8 mouse cellular contexts compared by ENCODE assay signal in genomic region chr15:83100332-83100662, GRCm38 (mm10). TPM values are rescaled to one million over a fixed set of nuclear protein-coding genes. Genes with fewer than 3 reads are reported as not detected.
A peak's percentile ranks its signal among the peaks of the same experiment; 100 is the strongest.
DNase-seq lines count a peak whose midpoint lies in the region; ATAC-seq and TF ChIP-seq lines count a peak whose summit lies in the region.

No protein-coding gene starts in this region.

- no peaks in the 10 kb centered on the region for H3K4me1 ChIP-seq in kidney, adult 2 months (ENCODE audit: control insufficient read depth, insufficient read depth, low read length)
- peaks cover 3% of the 10 kb centered on the region; the same call in 1 of the 2 replicates for H3K4me1 ChIP-seq in bone marrow macrophage, adult 2 months (ENCODE audit: control insufficient read depth, insufficient read depth, low read length)
- peaks cover 19% of the 10 kb centered on the region for H3K4me1 ChIP-seq in hindbrain, embryonic 13.5 days (replicated peaks)
- peaks cover 18% of the 10 kb centered on the region for H3K4me1 ChIP-seq in midbrain, embryonic 12.5 days

- no peak for TF ChIP-seq POLR2A in kidney, adult 2 months (IDR thresholded peaks at IDR 0.05; ENCODE audit: low read depth, low read length)
- no peak for TF ChIP-seq POLR2A in bone marrow macrophage, adult 2 months (IDR thresholded peaks at IDR 0.05; ENCODE audit: borderline replicate concordance, low read depth, low read length)

- ATAC-seq in hindbrain, embryonic 13.5 days (ENCODE audit: low FRiP score): no peak
- ATAC-seq in midbrain, embryonic 12.5 days (ENCODE audit: low FRiP score, low read depth): peak; percentile 65
- no peak for ATAC-seq in cerebellum, adult (ENCODE audit: insufficient number of reproducible peaks, low FRiP score, low TSS enrichment)

- under 1% methylated on average over 8 of the region's 8 CpGs for WGBS in kidney, adult 2 months
- WGBS in hindbrain, embryonic 13.5 days: 3% methylated on average over 8 of the region's 8 CpGs
- under 1% methylated on average over 8 of the region's 8 CpGs for WGBS in midbrain, embryonic 12.5 days

- H3K9me3 ChIP-seq in hindbrain, embryonic 13.5 days: no peaks in the 10 kb centered on the region
- no peaks in the 10 kb centered on the region for H3K9me3 ChIP-seq in midbrain, embryonic 12.5 days

- H3K27me3 ChIP-seq in kidney, adult 2 months (replicated peaks; ENCODE audit: control insufficient read depth, insufficient read depth, low read length): no peaks in the 10 kb centered on the region
- H3K27me3 ChIP-seq in hindbrain, embryonic 13.5 days: peaks cover 31% of the 10 kb centered on the region
- peaks cover 32% of the 10 kb centered on the region for H3K27me3 ChIP-seq in midbrain, embryonic 12.5 days

- H3K4me3 ChIP-seq in kidney, adult 2 months (ENCODE audit: insufficient read depth, low read depth, low read length): peak overlapping the region; percentile 84
- peak overlapping the region; percentile 83 for H3K4me3 ChIP-seq in bone marrow macrophage, adult 2 months (ENCODE audit: insufficient read depth, low read length)
- peak overlapping the region; percentile 34 for H3K4me3 ChIP-seq in hindbrain, embryonic 13.5 days
- peak overlapping the region; percentile 43 for H3K4me3 ChIP-seq in midbrain, embryonic 12.5 days

- no peaks in the 10 kb centered on the region for H3K36me3 ChIP-seq in kidney, adult 2 months (ENCODE audit: control insufficient read depth, insufficient read depth, low read length)
- H3K36me3 ChIP-seq in hindbrain, embryonic 13.5 days: no peaks in the 10 kb centered on the region
- H3K36me3 ChIP-seq in midbrain, embryonic 12.5 days: no peaks in the 10 kb centered on the region

- peak overlapping the region; percentile 77 for H3K27ac ChIP-seq in kidney, adult 2 months (ENCODE audit: insufficient read depth, low read depth, low read length)
- H3K27ac ChIP-seq in bone marrow macrophage, adult 2 months (ENCODE audit: insufficient read depth, low read depth, low read length): peak overlapping the region; percentile 30; the same call in 1 of the 2 replicates
- H3K27ac ChIP-seq in hindbrain, embryonic 13.5 days: no peak overlapping the region
- H3K27ac ChIP-seq in midbrain, embryonic 12.5 days (replicated peaks): no peak overlapping the region

- peak overlapping the region; percentile 59 for H3K4me2 ChIP-seq in hindbrain, embryonic 13.5 days
- peak overlapping the region; percentile 74 for H3K4me2 ChIP-seq in midbrain, embryonic 12.5 days (replicated peaks)

- peak overlapping the region; percentile 66 for H3K9ac ChIP-seq in hindbrain, embryonic 13.5 days
- peak overlapping the region; percentile 65 for H3K9ac ChIP-seq in midbrain, embryonic 12.5 days (replicated peaks)

- no peak for TF ChIP-seq CTCF in kidney, adult 2 months (conservative IDR thresholded peaks at IDR 0.05; ENCODE audit: insufficient read depth, insufficient read length, low read depth, low read length)
- TF ChIP-seq CTCF in bone marrow macrophage, adult 2 months (IDR thresholded peaks at IDR 0.05; ENCODE audit: low read depth, low read length): no peak

- no peak for DNase-seq in kidney, adult 2 months
- DNase-seq in kidney, postnatal 36 days: no peak
- no peak for DNase-seq in natural killer cell, adult 2 months (ENCODE audit: low spot score in 2 of 2)
- DNase-seq in T-cell, adult 2 months (ENCODE audit: low spot score): no peak

RNA-seq across cellular contexts. Expression of gene Serhl, which starts 11.0 kb away (rescaled TPM):
- polyA plus RNA-seq in kidney, adult 2 months (2012; rRNA removed): 106 and 124 TPM in 2 replicates
- 36.2 and 40.8 TPM in 2 replicates for polyA plus RNA-seq in bone marrow macrophage, adult 2 months (2012; ENCODE audit: insufficient read depth, insufficient read length, missing spikeins)
- polyA plus RNA-seq in hindbrain, embryonic 13.5 days (2015; fragmentation: Nextera tagmentation; extraction: Ambion mirVana): 30.8 and 32.4 TPM in 2 replicates
- 42.6 and 43.0 TPM in 2 replicates for polyA plus RNA-seq in midbrain, embryonic 12.5 days (2016; fragmentation: Nextera tagmentation; extraction: Ambion mirVana)

RNA-seq across cellular contexts. Expression of gene Rrp7a, which starts 22.3 kb away (rescaled TPM):
- polyA plus RNA-seq in kidney, adult 2 months (2012; rRNA removed): 110 and 126 TPM in 2 replicates
- polyA plus RNA-seq in bone marrow macrophage, adult 2 months (2012; ENCODE audit: insufficient read depth, insufficient read length, missing spikeins): 54.1 and 66.1 TPM in 2 replicates
- polyA plus RNA-seq in hindbrain, embryonic 13.5 days (2015; fragmentation: Nextera tagmentation; extraction: Ambion mirVana): 72.7 and 74.8 TPM in 2 replicates
- 64.6 and 73.9 TPM in 2 replicates for polyA plus RNA-seq in midbrain, embryonic 12.5 days (2016; fragmentation: Nextera tagmentation; extraction: Ambion mirVana)

RNA-seq across cellular contexts. Expression of gene Poldip3, which starts 48.9 kb away (rescaled TPM):
- polyA plus RNA-seq in kidney, adult 2 months (2012; rRNA removed): 45.9 and 47.2 TPM in 2 replicates
- polyA plus RNA-seq in bone marrow macrophage, adult 2 months (2012; ENCODE audit: insufficient read depth, insufficient read length, missing spikeins): 57.9 and 64.2 TPM in 2 replicates
- polyA plus RNA-seq in hindbrain, embryonic 13.5 days (2015; fragmentation: Nextera tagmentation; extraction: Ambion mirVana): 144 and 146 TPM in 2 replicates
- polyA plus RNA-seq in midbrain, embryonic 12.5 days (2016; fragmentation: Nextera tagmentation; extraction: Ambion mirVana): 183 and 185 TPM in 2 replicates

Comparison
In these comparisons a context has a peak if more than half of its experiments do, and no peak if none do; other contexts are left out.
1. H3K27ac ChIP-seq: peak in kidney, adult 2 months (single experiment) and bone marrow macrophage, adult 2 months (single experiment); none in hindbrain, embryonic 13.5 days (single experiment) and midbrain, embryonic 12.5 days (single experiment).
2. H3K4me3 ChIP-seq: peak in every context shown above with its lines; median percentile 84 in kidney, adult 2 months; 83 in bone marrow macrophage, adult 2 months; 43 in midbrain, embryonic 12.5 days; 34 in hindbrain, embryonic 13.5 days.